Mouse (Mus musculus): Measurements from ENCODE around the gene Swap70.
A peak's percentile ranks its signal among the peaks of the same experiment; 100 is the strongest.

The Swap70 gene

DNA sequence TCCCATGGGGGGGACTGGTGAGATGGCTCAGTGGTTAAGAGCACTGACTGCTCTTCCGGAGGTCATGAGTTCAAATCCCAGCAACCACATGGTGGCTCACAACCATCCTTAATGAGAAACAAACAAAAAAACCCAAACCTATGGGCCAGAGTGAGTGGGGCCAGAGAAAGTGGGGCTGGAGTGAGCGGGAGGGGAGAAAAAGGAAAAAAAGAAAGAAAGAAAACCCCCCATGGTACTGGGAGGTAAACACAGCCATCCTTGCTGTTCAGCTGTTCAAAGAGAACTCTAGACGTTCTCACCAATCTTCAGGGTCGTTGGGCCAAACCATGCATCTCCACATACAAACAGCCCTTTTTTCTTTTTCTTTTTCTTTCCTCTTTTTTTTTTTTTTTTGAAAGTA is 18.1 kb downstream of the Swap70 start:
- DNase-seq: no peak

DNA sequence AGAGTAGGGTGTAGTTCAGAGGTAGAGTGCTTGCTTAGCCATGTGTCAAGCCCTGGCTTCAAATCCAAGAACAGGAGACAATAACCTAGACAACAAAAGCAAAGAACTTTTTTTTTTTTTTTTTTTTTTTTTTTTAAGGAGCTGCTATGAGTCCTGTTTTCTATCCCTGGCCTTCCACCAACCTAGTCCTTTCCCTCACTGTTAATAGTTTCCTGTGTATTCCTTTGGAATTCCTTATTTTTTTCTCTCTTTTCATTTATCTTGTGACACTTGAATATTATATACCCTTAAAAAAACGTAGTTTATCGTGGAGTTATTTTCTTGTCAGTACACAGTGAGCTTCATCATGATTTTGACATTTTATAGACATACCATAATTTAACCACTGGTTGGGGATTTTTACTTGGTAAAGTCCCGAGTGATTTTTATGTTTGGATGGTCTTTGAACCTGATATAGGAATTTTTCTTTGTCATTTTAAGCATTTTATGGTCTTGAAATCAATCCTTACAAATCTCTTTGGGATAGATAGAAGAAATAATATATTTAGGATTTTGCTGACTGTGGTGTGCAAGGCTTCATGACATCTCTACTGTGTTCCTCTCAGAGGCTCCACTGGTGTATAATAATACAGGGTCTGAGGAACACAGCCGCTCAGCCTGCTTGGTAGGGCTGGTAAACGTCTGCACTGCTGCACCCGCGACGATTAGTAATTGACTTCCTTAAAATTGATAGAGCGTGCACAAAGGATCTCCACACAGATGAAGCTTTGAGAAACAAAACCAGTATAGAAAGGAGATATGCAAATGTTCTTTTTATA is 20.2 kb downstream of the Swap70 start:
- DNase-seq: no peak

DNA sequence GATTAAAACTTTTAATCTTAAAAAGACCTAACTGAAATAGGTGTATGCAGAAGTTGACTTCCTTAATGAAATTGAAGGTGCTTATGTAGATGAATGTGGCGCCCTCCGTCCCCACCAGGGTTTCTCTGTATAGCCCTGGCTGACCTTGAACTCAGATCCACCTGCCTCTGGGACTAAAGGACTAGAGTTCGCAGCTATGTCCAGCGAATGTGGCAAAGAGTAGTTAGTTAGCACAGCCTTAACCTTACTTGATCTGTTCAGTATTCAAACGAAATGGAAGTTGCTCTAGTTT is 20.7 kb downstream of the Swap70 start:
- DNase-seq: no peak

DNA sequence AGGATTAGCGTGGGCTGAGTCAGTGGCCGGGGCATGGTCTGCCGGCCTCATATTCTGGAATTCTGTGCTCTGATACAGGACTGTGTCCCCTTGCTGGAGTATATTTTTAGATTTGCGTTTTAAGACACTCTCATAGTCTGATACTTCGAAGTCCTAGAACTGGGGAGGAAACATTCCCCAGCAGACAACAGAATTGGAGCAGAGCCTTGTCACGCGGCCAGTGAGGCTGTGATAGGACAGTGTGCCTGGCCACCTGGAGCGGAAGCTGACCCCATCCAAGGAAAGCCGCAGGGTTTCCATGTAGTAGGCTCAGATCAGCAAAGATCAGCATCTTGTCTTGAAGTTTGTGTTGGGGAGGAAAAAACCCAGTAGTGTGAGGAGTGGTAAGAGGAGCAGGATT is 23.6 kb downstream of the Swap70 start:
- DNase-seq: no peak

DNA sequence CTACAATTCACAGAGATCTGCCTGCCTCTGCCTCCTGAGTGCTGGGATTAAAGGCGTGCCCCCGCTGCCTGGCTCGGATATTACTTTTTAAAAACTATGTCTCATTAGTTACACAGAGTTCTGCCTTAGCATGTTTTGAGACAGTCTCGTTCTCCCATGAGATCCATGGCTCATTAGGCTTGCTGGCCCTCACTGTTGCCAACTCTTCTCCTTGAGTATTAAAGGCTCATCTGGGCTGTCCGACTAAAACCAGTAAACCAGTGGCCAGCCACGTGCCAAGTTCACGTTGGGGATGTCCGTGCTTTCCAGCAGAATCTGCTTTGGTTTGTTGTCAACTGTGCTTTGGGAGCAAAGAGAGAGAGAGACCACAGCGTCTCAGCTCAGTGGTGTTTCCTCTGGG is 25.0 kb downstream of the Swap70 start:
- DNase-seq: no peak

DNA sequence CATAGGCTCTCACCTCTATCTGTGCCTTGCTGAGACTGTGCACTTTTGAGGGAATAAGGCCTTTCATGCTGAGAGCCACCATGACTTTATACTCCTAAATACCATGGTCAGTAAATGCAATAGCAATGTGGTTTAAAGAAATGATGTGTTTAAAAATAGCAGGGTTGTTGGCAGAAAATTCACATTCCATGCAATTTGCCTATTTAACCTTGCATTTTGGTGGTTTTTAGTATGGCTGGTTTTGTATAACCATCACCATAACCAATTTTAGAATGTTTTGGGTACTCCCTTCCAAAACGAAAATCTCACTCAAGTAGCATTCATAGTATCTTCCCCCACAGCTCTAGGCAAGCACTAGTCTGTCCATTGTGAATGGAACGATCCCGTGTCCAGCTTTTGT is 26.3 kb downstream of the Swap70 start:
- DNase-seq: no peak

DNA sequence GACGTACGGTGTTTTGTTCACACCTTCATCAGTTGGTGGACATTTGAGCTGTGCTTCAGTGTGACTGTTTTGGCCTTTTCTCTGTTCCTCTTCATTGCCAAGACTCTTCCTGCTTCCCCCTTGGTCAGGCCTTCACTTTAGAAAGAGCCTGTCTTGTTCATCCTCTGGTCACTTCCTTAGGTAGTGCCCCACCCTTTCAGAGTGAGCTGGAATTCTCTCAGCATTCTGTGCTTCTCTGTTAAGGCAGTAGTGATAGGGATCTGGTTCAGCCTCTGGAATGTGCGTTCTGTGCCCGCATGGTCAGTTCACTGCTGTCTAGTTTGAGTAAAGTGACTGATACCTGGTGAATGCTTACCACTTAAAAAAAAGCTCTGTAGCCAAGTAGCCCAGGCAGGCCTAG is 27.2 kb downstream of the Swap70 start:
- no peak for DNase-seq

DNA sequence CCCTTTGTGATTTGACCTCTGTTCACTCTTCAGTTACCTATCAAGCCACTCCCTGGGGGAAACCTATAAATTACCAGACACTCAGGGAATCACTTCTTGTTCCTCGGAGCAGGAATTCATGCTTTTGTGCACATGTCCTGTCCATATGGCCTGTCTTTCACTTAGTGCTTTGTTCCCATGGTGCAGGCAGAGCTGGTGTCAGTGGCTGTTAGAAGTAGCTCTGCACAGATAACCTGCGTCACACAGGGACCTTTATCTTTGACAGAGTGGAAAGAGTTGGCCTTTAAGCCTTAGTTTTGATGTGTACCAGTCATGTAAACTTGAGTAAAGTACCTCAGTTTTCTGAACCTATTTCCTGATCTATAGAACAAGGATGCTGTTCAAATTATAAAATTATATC is 32.4 kb downstream of the Swap70 start:
- no peak for DNase-seq

DNA sequence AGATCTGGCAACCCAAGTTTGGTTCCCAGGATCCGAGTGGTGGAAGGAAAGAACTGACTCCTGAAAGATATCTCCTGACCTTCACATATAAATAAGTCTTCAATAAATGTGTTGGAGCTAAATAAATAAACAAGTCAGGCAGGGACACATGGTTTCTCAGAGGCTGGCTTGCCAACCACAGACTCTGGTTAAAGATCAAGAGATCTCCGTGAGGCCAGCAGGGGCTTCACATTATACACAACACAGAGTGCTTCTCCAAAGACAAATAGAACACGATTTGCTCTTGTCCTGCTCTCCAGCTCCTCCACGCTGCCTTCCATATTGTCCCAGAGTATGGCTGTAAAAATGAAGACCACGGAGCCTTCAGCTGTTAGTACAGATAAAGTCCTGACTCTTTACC is 32.9 kb downstream of the Swap70 start:
- DNase-seq: no peak

DNA sequence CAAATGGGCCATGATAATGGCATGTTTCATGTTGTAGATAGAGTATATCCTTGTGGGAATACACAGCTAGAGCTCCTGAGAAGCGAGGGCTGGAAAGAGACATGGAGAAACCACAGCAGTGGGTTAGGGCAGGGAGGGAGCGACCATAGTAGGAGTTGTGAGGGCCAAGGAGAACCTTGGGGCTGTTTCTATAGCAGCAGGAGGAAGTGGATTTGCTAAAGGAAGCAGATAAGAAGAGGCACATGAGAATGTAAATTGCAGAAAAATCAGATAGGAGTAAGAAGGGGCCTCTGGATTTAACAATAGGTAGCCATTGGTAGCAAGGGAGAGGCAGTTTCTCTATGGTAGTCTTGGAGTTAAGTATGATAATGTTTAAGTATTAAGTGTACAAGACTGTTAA is 35.5 kb downstream of the Swap70 start:
- no peak for DNase-seq

DNA sequence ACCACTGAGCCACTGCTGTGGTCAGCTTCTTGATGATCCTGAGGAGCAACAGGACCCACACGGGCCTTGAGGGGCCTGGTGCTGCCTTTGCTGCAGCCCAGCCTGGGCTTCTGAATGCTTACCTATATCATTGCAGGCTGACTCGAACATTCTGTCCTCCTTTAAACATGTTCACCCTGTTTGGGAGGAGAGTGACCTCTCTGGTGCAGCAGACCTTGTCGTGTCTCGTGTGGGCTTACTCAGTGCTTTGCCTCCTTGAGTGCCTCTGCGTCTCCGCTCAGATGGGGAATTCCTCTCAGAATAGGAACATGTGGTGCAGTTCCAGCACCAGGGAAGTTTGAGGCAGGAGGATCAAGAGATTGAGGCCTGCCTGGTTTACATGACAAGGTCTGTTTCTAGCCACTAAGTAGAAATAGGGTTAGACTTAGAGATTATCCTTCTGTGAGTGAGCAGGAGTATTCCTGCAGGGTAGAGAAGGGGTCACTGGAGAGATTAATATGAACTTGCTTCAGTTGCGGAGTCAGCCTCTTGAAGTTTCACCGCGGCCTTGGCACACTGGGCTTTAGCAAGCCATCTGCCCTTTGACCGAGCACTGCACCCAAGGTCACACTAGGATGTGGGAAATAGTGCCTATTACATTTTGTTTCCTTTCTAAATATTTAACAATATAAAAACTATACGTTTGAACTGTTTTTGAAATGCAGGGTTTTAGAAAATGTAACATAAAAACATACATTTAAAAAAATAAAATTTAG is 36.9 kb downstream of the Swap70 start:
- peak; percentile 34 for DNase-seq

DNA sequence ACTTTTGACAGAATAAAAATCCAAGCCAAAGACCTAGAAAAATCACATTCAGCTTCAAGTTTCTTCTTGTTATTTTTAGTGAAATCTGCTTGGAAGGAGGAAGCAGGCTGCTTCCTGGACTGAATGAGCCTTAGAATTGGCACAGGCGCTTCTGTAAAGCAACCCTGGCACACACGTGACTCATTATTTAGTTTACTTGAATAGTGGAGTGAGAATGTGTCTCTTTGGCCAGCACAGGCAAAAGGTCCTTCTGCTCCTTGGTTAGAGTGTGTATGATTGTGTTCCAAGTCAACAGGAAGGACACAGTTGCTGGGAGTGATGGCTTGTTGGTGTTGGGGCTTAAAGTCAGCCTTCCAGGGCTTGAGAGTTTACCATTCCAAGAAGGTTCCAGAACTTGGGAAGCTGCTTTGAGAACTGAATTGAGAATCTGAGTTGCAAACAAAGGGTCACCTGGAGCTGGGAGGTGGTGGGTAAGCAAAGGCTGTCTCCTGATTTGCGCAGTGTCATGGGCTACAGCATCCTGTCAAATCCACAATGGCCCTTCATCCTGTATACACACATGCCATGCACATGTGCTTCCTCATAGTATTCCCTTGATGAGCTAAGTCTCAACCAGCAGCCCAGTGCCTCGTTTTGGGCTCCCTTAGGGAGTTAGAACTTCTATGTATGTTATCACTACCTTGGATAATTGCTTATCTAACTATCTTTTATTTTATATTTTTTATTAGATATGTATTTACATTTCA is 38.6 kb downstream of the Swap70 start:
- DNase-seq: peak; percentile 74

DNA sequence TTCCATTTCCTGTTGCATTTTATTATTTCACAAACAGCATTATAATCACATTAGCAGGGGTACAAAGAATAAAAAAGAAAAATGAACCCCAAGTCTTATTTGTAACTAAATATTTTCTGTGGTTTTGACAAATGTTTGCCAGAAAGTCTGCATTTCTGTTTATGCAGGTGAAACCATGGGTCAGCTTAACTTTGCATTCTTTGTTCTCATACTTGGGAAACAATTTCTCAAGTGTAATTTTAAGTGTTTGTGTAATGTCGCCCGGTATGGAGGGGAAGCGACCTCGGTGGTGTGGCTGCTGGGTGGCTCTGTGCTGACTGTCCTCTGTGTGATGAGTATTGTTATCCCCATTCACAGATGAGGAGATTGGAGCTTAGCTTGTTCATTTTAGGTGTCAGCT is 40.3 kb downstream of the Swap70 start:
- no peak for DNase-seq

DNA sequence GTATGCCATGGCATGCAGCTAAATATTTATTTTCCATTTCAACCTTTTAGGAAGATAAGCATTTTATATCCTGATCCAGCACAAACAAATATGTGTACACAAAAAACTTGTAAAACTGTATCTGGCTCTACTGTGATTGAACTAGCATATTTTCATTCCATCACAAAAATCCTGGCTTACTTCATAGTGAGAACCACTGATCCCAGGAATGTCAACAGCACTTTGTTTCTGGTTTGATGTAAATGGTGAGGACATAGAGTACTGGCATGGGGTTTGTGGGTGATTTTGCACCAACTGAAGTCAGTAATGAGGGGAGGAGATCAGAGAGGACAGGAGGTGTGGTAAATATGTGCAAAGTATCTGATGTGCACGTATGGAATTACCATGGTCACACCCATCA is 41.1 kb downstream of the Swap70 start:
- DNase-seq: no peak

DNA sequence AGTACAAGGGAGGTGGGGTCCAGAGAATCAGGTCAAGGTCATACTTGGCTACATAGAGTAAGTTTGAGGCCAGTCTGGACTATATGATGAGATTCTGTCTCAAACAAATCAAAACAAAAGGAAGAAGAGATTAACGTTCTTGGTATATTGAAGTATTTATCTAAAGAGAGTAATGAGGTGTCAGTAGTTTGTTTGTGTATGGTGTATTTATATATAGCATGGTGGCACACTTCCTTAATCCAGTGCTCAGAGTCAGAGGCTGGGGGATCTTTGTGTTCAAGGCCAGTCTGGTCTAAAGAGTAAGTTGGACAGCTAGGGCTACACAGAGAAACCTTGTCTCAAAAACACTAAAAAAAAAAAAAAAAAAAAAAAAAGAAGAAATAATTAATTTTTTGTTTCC is 42.0 kb downstream of the Swap70 start:
- no peak for DNase-seq

DNA sequence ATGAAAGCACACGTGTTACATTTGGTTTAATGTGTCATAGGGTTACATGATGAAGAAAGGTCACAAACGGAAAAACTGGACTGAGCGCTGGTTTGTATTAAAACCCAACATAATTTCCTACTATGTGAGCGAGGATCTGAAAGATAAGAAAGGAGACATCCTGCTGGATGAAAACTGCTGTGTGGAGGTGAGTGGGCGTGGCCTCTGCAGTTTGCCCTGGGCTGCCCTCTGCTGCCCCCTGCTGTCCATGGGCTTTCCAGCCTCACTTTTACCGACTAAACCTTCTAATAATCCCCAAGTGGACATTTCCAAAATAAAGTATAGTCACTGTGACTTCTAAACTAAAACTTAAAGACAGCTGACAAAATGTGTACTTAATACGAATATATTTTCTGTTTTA is 44.3 kb downstream of the Swap70 start:
- peak; percentile 73 for DNase-seq

DNA sequence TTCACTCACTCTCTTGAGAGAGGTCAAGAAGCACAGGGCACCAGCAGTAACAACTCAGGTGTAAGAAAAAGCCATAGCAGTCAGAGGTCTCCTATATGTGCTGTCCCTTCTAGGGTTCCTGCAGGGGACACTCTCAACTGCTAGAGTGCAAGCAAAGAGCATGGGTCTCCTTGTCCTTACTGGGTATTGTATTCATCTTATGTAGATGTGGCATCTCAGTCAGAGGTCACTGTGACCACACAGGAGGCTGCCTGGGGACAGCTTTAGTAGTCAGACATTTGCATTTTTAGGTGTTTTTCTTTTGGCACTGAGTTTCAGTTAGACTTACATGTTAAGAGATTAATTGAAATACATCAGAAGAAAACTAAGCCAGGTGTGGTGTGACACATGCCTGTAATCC is 45.5 kb downstream of the Swap70 start:
- DNase-seq: no peak

DNA sequence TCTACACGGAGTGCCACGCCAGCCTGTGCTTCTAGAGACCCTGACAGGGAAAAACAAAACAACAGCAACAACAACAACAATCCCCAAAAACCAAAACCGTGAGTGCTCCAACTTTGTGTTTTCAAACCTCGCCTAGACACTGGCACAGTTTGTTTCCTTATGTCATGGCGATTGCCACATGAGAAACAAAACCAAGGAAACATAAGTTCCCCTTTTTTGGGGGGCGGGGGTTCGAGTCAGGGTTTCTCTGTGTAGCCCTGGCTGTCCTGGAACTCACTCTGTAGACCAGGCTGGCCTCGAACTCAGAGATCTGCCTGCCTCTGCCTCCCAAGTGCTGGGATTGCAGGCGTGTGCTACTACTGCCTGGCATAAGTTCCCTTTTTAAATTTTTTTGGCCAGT is 46.5 kb downstream of the Swap70 start:
- no peak for DNase-seq

DNA sequence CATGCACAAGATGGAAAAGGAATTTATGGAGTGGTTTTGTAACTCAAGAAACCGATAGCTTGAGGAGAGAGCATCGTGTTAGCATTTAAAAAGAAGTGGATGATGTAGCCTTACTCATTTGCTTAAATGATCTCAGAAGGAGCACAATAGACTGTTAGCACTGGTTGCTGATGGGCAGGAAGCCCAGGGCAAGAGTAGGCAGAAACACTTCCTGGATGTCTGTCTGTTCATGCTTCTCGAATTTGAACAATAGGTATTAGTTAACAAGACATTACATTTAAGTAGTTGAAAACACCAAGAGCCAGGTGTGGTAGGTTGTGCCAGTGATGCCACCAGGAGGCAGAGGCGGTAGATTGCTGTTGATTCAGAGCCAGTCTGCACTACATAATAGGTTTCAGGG is 47.0 kb downstream of the Swap70 start:
- DNase-seq: no peak

DNA sequence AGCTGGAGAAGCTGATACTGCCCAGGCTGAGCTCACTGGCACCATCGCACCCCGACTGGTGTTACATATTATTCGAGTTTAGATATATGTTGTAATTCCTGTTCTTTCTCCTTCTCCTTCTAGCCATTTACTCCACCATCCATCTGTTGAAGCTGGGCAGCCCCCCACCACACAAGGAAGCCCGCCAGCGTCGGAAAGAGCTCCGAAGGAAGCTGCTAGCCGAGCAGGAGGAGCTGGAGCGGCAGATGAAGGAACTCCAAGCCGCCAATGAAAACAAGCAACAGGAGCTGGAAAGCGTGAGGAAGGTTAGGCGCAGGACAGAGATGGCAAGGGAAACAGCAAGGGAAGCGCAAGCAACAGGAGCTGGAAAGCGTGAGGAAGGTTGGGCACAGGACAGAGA is 48.3 kb downstream of the Swap70 start:
- no peak for DNase-seq

DNA sequence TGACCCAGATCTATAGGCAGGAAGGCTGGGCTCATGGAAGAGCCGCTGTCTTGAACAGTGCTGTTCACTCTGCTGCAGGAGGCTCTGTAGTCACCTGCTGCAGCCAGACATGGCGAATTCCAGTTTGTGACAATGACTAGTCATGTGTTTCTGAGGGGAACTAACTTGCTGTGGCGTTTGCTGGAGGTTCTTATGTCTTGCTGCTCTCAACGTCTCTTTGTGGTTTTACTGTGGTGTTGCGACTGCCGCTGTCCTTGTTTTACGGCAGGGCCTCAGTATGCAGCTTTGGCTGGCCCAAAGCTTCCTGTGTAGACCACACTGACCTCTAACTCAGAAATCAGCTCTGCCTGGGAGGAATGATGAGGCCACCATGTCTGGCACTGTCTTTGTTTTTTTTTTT is 48.9 kb downstream of the Swap70 start:
- DNase-seq: no peak

DNA sequence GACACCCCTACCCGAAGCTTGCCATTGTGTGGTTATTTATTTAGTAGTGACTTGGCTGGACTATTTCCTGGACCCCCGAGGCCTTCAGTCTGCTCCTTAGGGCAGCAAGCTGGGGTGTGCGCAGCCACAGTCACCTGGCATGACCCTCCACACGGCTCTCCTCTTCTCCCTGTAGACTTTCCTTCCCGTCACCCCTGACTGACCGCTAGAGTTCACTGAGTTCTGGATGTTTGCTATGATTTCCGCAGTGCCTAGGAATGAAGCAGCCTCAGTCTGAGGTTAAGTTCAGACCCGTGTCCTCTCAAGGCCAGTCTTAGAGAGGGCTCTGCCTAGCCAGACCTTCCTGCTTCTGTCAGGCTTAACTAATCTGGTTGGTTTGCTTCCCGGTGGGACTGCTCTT is 50.3 kb downstream of the Swap70 start:
- DNase-seq: peak; percentile 87

DNA sequence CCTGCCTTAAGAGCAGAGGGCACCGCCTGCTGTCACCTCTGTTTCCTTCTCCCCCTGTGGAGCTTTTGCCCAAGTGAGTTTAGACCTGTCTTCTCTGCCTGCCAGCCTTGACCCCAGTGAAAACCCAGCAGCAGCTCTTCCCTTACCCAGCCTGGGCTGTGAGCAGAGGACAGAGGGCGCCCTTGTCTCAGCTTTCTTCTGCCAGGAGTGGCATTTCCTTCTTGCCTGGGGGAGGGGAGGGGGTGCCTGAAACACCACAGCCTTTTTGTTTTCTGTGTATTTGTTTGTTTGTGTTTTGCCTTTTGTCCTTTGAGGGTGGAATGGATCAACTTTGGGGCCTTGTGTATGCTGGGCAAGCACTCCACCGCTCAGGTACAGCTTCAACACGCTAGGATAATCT is 50.9 kb downstream of the Swap70 start:
- DNase-seq: peak; percentile 51

DNA sequence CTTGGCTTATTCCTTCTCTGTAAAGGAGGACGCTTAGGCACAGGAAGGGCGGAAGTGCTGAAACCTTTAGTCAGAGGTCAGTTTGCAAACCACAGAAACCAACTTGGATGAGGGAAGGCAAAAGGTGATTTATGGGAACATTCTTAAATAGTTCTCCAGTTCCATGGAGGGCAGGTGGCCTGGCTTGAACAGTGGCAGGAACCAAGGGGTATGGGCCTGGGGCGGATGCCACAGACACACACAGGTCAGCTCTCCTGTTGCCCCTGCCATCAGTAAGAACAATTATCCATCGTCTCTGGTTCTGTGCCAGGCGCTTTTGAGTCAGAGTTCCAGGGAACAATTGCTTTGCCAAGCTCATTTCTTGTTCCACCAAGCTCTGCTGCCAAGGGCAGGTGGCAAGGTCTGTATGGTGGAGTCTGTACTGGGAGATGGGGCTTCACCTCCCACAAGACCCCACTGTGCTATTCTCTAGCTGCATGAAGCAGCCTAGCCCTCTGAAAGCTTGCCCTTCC is 56.3 kb downstream of the Swap70 start:
- DNase-seq: no peak

All from kidney, adult 11 months (tissue).